Mouse (Mus musculus): ENCODE results near the gene Cwf19l1.
A peak's percentile ranks its signal among the peaks of the same experiment; 100 is the strongest.
"Not testable (repeated sequence)": the region's sequence is repeated elsewhere in the genome, so short reads cannot be mapped to it uniquely, and the experiment has no call there.

The Cwf19l1 gene

GRCm38 (mm10) chr19:44135072-44135959 lies at the start of gene Cwf19l1:
Gene Cwf19l1, minus strand, starts transcription at chr19:44135876.
- DNase-seq (ENCODE audit: low spot score), result peak; percentile 95

- DNase-seq (ENCODE audit: low spot score), result no peak
Observed at GRCm38 (mm10) chr19:44183968-44184367, 48.3 kb upstream of the Cwf19l1 start.

GRCm38 (mm10) chr19:44180502-44180901 lies 44.8 kb upstream of the Cwf19l1 start:
- DNase-seq (ENCODE audit: low spot score), result no peak

GRCm38 (mm10) chr19:44176741-44177140 lies 41.1 kb upstream of the Cwf19l1 start:
- DNase-seq (ENCODE audit: low spot score), result no peak

- DNase-seq (ENCODE audit: low spot score), result no peak
Observed at GRCm38 (mm10) chr19:44174835-44175234, 39.2 kb upstream of the Cwf19l1 start.

- peak; percentile 75 for DNase-seq (ENCODE audit: low spot score)
Observed at GRCm38 (mm10) chr19:44161515-44161914, 25.8 kb upstream of the Cwf19l1 start.

GRCm38 (mm10) chr19:44159386-44159785 lies 23.7 kb upstream of the Cwf19l1 start:
- DNase-seq (ENCODE audit: low spot score), result no peak

- DNase-seq (ENCODE audit: low spot score), result no peak
Observed at GRCm38 (mm10) chr19:44157005-44157404, 21.3 kb upstream of the Cwf19l1 start.

GRCm38 (mm10) chr19:44153781-44154180 lies 18.1 kb upstream of the Cwf19l1 start:
- no peak for DNase-seq (ENCODE audit: low spot score)

- no peak for DNase-seq (ENCODE audit: low spot score)
Observed at GRCm38 (mm10) chr19:44148991-44149390, 13.3 kb upstream of the Cwf19l1 start.

GRCm38 (mm10) chr19:44148345-44148744 lies 12.7 kb upstream of the Cwf19l1 start:
- DNase-seq (ENCODE audit: low spot score), result no peak

GRCm38 (mm10) chr19:44146951-44147350 lies 11.3 kb upstream of the Cwf19l1 start:
- DNase-seq (ENCODE audit: low spot score), result no peak

GRCm38 (mm10) chr19:44146568-44146879 lies 10.8 kb upstream of the Cwf19l1 start:
- DNase-seq (ENCODE audit: low spot score), result no peak

- peak; percentile 89 for DNase-seq (ENCODE audit: low spot score)
Observed at GRCm38 (mm10) chr19:44145702-44146567, 10.3 kb upstream of the Cwf19l1 start, which contains the start of gene Bloc1s2. Gene Bloc1s2, minus strand, starts transcription at chr19:44146446.

GRCm38 (mm10) chr19:44144366-44144765 lies 8.7 kb upstream of the Cwf19l1 start:
- no peak for DNase-seq (ENCODE audit: low spot score)

GRCm38 (mm10) chr19:44135960-44136485 lies 347 bp upstream of the Cwf19l1 start:
- DNase-seq (ENCODE audit: low spot score), result no peak

GRCm38 (mm10) chr19:44132917-44133316 lies 2.8 kb downstream of the Cwf19l1 start:
- DNase-seq (ENCODE audit: low spot score), result no peak

- DNase-seq (ENCODE audit: low spot score), result no peak
Observed at GRCm38 (mm10) chr19:44128560-44128959, 7.1 kb downstream of the Cwf19l1 start.

- no peak for DNase-seq (ENCODE audit: low spot score)
Observed at GRCm38 (mm10) chr19:44127729-44128497, 7.8 kb downstream of the Cwf19l1 start.

- DNase-seq (ENCODE audit: low spot score), result no peak
Observed at GRCm38 (mm10) chr19:44121137-44121536, 14.5 kb downstream of the Cwf19l1 start.

GRCm38 (mm10) chr19:44120686-44121085 lies 15.0 kb downstream of the Cwf19l1 start:
- DNase-seq (ENCODE audit: low spot score), result not testable (repeated sequence)

- DNase-seq (ENCODE audit: low spot score), result no peak
Observed at GRCm38 (mm10) chr19:44117793-44118192, 17.9 kb downstream of the Cwf19l1 start.

All from retina, embryonic 14.5 days (tissue).